Mouse (Mus musculus) cerebellum, adult (tissue): ENCODE measurements around the gene Spag7.
A peak's percentile ranks its signal among the peaks of the same experiment; 100 is the strongest.

ENCODE experiments used
- ATAC-seq: cut with Nextera tagmentation; 2 replicates; pipeline ENCODE4 v1.9.2; 2017; ENCODE audit warnings: mild to moderate bottlenecking, moderate library complexity, mixed read lengths; ENCODE audit not compliant: insufficient number of reproducible peaks, low FRiP score, low TSS enrichment

The Spag7 gene

GRCm38 (mm10) chr11:70668771-70669505, at the start of gene Spag7:
Gene Spag7, minus strand, starts transcription at chr11:70669416.
- peak; percentile 95 for ATAC-seq

- ATAC-seq: no peak
Measured at GRCm38 (mm10) chr11:70718481-70718880, 49.3 kb upstream of the Spag7 start.

GRCm38 (mm10) chr11:70715832-70716231, 46.6 kb upstream of the Spag7 start:
- ATAC-seq: no peak

- ATAC-seq: no peak
Measured at GRCm38 (mm10) chr11:70713222-70713621, 44.0 kb upstream of the Spag7 start.

GRCm38 (mm10) chr11:70711026-70711425, 41.8 kb upstream of the Spag7 start:
- no peak for ATAC-seq

GRCm38 (mm10) chr11:70706127-70706526, 36.9 kb upstream of the Spag7 start:
- no peak for ATAC-seq

- no peak for ATAC-seq
Measured at GRCm38 (mm10) chr11:70702781-70703180, 33.6 kb upstream of the Spag7 start.

GRCm38 (mm10) chr11:70701984-70702733, 32.9 kb upstream of the Spag7 start:
- no peak for ATAC-seq

- ATAC-seq: no peak
Measured at GRCm38 (mm10) chr11:70701221-70701955, 32.2 kb upstream of the Spag7 start.

- peak; percentile 56; the same call in 1 of the 2 replicates for ATAC-seq
Measured at GRCm38 (mm10) chr11:70700613-70701012, 31.4 kb upstream of the Spag7 start.

GRCm38 (mm10) chr11:70699722-70700556, 30.7 kb upstream of the Spag7 start, which contains the start of the genes Inca1 and Kif1c:
Gene Inca1, minus strand, starts transcription at chr11:70700155.
Gene Kif1c, plus strand, starts transcription at chr11:70700548.
- ATAC-seq: peak; percentile 87; the same call in 1 of the 2 replicates

GRCm38 (mm10) chr11:70699051-70699450, 29.8 kb upstream of the Spag7 start:
- no peak for ATAC-seq

GRCm38 (mm10) chr11:70697376-70697775, 28.2 kb upstream of the Spag7 start:
- ATAC-seq: no peak

GRCm38 (mm10) chr11:70693504-70693903, 24.3 kb upstream of the Spag7 start:
- no peak for ATAC-seq

GRCm38 (mm10) chr11:70689578-70689977, 20.4 kb upstream of the Spag7 start:
- no peak for ATAC-seq

- no peak for ATAC-seq
Measured at GRCm38 (mm10) chr11:70688372-70688771, 19.2 kb upstream of the Spag7 start.

GRCm38 (mm10) chr11:70687601-70688199, 18.5 kb upstream of the Spag7 start, which contains the start of gene Camta2:
Gene Camta2, minus strand, starts transcription at chr11:70688105.
- ATAC-seq: peak; percentile 69; the same call in 1 of the 2 replicates

GRCm38 (mm10) chr11:70686901-70687566, 17.8 kb upstream of the Spag7 start:
- peak; percentile 45; the same call in 1 of the 2 replicates for ATAC-seq

- no peak for ATAC-seq
Measured at GRCm38 (mm10) chr11:70683640-70684039, 14.4 kb upstream of the Spag7 start.
